Mouse (Mus musculus) layer of hippocampus, adult 9-11 months (tissue): Measurements from ENCODE around the gene Olfr120.
"Not testable (repeated sequence)": the region's sequence is repeated elsewhere in the genome, so short reads cannot be mapped to it uniquely, and the experiment has no call there.

ENCODE experiments used
- DNase-seq: peaks from one replicate; pipeline ENCODE4 v3.0.0; 2022

Olfr120 gene

DNA sequence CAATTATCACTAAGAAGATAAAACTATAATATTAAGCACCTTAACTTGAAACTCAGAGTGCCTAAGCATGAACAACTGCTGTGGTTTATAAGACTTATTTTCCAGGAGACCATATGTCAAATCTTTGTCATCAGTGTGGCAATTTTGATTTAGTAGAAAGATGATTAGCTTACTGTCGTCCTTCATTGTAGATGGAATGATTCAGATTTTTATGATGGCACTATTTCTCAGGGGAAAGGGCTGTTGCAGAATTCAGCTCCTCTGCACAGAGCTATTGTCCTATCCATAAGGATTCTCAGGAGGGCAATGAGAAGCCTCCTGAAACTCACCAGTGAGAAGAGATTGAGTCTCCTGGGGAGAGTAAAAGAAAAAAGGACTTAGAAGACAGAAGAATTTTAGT, at the start of gene Olfr120:
Gene Olfr120 (plus strand): TSS at position 301 of the 400 bp plus-strand sequence.
- DNase-seq = no peak

DNA sequence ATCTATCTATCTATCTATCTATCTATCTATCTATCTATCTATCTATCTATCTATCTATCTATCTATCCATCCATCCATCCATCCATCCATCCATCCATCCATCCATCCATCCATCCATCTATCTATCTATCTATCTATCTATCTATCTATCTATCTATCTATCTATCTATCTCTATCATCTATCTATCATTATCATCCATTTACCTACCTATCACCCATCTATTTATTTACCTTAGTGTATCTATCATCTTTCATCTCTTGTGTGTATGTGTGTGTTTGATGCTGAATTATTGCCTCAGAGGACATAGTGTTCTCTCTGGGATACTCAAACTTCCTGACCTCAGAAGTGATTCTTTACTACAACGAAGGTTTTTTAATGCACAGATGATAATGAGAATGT, 25.3 kb upstream of the Olfr120 start, which contains the start of gene Olfr119:
Gene Olfr119 (plus strand): TSS at position 301 of the 400 bp plus-strand sequence.
- not testable (repeated sequence) for DNase-seq

GRCm38 (mm10) chr17:37738070-37738469, 16.5 kb downstream of the Olfr120 start:
- DNase-seq = no peak

GRCm38 (mm10) chr17:37768307-37768706, 46.7 kb downstream of the Olfr120 start, which contains the start of gene Olfr122:
Gene Olfr122 (plus strand): TSS chr17:37768607.
- no peak for DNase-seq
